Mouse (Mus musculus): Measurements from ENCODE around the gene Chd8. TPM values are rescaled to one million over a fixed set of nuclear protein-coding genes. Genes with fewer than 3 reads are reported as not detected.
A peak's percentile ranks its signal among the peaks of the same experiment; 100 is the strongest.

The Chd8 gene
- polyA plus RNA-seq, 1 experiment, result 20.0 TPM

DNA sequence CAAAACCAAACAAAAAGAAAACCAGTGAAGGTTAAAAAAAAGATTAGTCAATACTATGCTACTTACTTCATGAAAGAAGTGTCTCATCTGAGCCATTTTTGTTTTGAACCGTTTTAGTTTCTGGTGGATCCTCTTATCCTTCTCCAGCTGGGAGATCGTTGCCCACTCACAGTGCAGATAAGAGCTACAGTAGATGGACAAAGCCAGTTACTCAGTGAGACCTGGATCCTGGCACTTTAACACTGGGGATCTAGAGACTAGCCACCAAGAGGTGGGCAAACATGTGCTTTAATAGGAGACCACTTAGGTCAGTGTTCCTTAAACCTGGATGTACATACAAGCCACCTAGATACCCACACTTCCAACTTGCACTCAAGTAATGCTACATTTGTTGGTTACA lies 31.6 kb downstream of the Chd8 start:
- no peak for DNase-seq (ENCODE audit: low read depth, low spot score)
- 85% methylated on average over 2 of the region's 2 CpGs for WGBS

DNA sequence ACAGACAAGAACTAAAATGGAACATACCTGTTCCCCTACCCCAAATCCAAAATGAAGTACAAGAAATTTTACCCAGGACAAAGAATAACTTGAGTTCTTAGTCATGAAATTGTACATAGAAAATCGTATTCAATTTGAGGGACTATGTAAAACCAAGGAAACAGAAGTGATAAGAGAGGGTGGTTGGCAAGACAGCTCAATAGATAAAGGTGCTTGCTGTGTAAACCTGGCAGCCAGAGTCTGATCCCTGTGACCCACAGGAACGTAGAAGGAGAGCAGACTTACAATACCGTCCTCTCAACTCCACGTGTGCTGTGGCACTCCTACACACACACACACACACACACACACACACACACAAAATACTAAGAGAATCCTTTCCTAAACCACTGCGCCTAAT lies 40.3 kb downstream of the Chd8 start:
- WGBS, result 86% methylated on average over 5 of the region's 5 CpGs
- DNase-seq (ENCODE audit: low read depth, low spot score), result no peak

DNA sequence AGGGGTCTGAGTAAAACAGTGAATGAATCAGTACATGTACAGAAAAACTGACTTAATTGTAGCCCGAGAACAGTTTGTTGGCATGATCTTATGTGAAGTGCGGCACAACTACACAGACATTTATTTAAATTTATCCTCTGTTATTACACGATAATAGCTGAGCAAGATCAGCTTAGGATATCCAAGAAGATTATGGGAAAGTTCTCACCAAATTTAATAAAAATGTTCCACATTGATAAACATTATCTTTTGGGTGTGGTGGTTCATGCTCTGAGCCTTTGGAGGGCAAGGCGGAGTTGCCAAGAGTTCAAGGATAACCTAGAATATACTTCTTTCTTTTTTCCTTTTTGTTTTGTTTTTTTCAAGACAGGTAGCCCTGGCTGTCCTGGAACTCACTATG lies 58.2 kb downstream of the Chd8 start:
- DNase-seq (ENCODE audit: low read depth, low spot score), result no peak

DNA sequence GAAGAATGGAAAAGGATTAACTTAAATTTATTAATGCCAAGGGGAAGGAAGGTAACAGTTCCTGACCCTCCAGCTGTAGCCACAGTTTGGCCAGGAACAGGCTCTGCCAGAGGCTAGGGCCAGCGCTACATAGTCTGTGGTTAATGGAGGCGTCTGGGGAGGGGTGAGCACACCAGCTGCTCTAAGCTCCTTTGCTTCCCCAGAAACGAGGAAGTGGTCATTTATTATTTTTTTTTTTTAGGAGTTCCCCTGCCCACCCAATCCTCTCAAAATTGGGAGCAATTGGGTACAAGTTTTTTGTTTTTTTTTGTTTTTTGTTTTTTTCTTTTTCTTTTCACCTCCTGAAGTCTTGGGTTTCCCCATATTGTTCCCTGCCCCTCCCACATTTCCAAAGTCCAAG lies 59.4 kb downstream of the Chd8 start:
- WGBS, result 22% methylated on average over 3 of the region's 3 CpGs
- DNase-seq (ENCODE audit: low read depth, low spot score), result no peak

More for the DNA sequence above, 58.2 kb downstream of the Chd8 start:
- 87% methylated on average over 4 of the region's 4 CpGs for WGBS

DNA sequence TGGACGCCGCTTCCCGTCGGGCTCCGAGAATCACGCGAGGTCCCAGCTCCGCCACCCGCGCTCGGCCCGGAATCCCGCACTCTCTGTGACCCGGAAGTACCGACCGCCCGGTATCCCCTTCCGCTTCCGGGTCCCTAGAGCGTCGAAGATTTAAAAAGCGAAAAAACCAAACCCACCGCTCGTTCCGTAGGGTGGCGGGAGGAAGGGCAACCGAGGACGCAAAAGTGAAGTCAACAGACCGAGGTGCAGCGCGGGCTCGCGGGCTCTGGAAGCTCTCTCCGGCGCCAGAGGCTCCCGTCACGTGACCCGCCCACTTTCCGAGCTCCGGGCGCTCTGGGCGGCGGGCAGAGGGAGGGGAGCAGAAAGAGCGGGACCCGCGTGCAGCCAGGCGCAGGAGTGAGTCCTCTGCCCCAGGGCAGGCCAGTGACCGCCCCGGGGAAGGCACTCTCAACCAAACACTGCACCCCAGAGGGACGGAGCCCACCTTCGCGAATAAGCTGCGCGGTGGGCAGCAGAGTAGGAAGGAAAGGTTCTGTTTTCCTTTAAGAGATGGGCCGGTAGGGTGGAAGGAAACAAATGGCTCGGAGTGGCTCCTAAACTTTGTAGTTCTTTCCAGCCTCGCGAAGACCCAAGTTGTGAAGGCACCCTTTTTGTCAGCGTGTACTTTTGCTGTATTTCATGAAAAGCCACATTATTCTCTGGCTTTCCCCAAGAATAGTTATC lies 60.3 kb downstream of the Chd8 start, which contains the start of gene Supt16:
TSS of gene Supt16 (minus strand) at position 261 of the 723 bp plus-strand sequence.
- under 1% methylated on average over 59 of the region's 59 CpGs for WGBS
- peak; percentile 47 for DNase-seq (ENCODE audit: low read depth, low spot score)

DNA sequence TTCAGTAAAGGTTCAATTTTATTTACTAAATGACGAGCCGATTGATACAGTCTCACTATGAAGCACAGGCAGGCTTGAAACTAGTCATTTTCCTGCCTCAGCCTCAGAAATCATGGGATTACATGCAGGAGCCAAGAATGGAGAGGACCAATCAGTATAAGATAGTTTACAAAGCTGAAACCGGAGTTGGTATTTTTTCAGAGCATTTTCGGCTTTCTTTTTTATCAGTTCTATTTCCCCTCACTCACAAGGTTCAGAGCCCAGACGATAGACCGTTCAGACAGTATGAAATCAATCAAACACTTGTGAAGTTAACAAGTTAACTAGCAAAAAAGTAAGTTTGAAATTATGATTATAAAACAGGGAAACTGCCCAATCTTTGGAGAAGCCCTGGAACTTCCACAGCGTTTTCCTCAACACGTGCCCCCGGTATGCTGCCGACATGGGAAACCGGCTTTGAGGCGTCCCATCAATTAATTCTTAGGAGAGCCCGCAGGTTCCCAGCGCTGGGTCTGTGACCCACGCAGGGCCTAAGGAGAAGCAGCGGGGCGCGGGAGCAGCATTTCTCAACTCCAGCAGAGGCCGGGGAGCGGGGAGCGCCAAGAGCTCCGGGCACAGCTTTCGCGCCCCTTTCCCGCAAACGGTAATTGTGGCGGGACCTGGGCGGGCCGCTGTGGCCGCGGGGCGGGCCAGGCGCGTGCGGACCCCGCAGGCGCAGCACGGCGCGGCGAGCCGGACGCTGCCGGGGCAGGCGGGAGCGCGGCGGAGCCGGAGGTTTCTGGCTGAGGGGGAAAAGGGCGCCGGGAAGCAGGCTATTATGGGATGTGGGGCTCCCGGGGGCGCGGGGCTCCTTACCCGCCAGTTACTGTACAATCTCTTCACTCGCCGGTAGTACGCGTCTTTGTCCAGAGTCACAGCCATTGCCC lies 61.1 kb downstream of the Chd8 start:
- no peak for DNase-seq (ENCODE audit: low read depth, low spot score)
- WGBS, result under 1% methylated on average over 57 of the region's 59 CpGs

DNA sequence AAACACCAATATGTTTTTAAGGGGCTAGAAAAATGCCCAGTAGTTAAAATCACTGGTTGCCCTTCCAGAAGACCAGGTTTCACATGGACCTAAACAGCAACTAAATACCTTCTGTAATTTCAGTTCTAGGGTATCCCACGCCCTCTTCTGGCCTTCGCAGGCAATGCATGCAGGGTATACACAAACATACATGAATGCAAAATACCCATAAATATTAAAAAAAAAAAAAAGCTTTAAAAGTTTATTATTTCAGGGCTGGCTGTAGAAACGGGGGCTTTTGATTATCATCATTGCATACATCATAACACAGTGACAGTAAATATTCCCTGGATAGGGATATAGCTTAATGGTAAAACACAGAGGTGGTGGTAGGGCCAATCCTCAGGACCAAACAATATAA lies 61.9 kb downstream of the Chd8 start:
- DNase-seq (ENCODE audit: low read depth, low spot score), result peak; percentile 22

DNA sequence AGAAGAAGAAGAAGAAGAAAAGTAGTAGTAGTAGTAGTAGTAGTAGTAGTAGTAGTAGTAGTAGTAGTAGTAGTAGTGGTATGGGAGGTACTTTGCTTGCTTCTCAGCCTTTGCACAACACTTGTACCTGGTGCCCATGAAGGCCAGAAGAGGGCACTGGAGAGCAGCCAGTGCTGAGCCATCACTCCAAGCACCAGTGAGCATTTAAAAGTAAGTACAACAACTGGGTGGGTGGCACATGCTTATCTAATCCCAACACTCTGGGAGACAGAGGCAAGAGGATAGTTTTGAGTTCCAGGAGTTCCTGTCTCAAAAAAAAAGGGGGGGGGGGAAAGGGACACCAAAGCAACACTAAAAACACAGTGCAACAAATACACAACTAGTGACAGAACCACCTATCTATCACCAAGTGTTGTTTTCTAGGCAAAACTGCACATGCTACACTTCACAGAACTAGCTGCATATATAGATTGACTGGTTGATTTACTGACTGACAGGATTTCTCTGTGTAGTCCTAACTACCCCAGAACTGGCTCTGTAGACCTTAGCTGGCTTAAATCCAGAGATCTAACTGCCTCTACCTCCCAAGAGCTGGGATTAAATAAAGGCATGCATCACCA lies 66.7 kb downstream of the Chd8 start:
- peak; percentile 18 for DNase-seq (ENCODE audit: low read depth, low spot score)

More for the DNA sequence above, 61.9 kb downstream of the Chd8 start:
- WGBS, result 4% methylated on average over 3 of the region's 3 CpGs

DNA sequence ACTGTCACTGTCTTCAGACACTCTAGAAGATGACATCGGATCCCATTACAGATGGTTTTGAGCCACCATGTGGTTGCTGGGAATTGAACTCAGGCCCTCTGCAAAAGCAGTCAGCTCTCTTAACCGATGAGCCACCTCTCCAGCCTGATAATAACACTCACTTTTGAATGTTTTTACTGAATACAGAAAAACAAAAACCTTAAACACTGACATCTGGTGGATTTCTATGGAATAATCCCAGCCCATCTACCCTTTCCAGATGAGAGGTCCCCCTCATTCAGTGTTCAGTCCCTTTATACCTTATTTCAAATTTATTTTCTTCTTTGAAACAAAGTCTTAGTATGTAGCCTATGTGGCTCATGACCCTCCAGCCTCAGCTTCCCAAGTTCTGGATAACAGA lies 68.1 kb downstream of the Chd8 start:
- WGBS, result 62% methylated on average over 2 of the region's 2 CpGs

DNA sequence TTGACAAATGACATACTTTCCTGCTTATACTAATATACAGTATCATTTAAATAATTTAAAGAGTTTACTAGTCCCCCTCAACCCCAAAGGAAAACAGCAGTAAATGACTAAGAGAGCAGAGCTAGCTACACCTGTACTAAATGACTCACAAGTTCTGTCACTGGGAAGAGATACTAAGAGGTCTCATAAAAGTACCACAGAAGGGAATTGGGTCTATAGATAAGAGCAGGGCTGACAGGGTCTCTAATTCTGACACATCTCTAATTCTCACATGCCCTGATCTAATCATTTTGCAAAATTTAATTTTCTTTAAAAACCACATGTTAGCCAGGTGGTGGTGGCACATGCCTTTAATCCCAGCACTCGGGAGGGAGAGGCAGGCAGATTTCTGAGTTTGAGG lies 68.8 kb downstream of the Chd8 start:
- WGBS, result 83% methylated on average over 1 of the region's 1 CpGs
- DNase-seq (ENCODE audit: low read depth, low spot score), result no peak

More for the DNA sequence above, 68.1 kb downstream of the Chd8 start:
- DNase-seq (ENCODE audit: low read depth, low spot score), result no peak

DNA sequence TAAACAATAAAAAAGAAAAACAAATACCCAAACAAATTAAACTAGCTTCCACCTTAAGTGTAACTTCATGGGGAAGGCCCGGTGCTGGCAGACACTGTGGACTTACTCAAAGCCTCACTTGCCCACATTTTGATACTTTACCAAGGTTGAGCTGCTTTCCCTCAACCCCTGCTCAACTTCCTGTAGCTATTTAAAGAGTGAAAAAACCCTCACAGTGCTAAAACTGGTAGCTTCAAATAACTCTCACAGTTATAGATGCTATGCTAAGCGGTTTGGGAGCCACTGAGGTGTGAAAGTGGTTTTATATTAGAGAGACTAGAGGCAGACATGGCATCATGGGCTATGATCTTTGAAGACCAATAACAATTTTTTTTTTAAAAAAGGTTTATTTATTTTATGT lies 91.0 kb downstream of the Chd8 start:
- 78% methylated on average over 2 of the region's 2 CpGs for WGBS
- no peak for DNase-seq (ENCODE audit: low read depth, low spot score)

DNA sequence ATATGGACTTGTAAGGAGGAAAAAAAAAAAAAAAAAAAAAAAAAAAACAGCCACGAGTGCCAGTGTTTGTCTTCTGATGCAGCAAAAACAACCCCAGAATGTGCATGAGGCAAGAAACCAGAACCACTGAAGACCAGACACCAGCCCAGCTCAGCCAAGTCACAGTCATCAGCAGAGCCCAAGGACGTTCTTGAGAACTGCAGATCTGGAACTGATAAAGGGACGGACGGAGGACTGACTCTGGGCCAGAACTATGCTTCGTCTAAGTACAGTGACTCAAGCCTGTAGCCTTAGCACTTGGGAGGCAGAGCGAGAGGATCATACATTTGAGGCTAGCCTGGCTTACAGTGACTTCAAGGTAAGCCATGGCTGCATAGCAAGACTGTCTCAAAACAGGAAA lies 96.7 kb downstream of the Chd8 start:
- no peak for DNase-seq (ENCODE audit: low read depth, low spot score)
- 82% methylated on average over 6 of the region's 6 CpGs for WGBS

DNA sequence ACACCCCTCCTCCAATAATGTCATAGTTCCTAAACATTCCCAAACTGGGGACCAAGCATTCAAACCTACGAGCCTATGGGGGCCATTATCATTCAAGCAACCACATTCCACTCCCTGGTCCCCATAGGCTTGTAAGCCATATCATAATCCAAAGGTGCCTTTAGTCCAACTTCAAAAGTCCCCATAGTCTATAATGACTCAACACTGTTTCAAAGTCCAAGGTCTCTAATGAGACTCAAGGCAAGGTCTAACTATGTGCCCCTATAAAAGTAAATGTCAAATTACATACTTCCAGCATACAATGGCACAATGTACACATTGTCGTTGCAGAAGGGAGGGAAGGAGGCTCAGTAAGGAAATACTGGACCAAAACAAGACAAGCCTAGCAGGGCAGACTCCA lies 102.6 kb downstream of the Chd8 start:
- no peak for DNase-seq (ENCODE audit: low read depth, low spot score)
- 36% methylated on average over 2 of the region's 2 CpGs for WGBS

DNA sequence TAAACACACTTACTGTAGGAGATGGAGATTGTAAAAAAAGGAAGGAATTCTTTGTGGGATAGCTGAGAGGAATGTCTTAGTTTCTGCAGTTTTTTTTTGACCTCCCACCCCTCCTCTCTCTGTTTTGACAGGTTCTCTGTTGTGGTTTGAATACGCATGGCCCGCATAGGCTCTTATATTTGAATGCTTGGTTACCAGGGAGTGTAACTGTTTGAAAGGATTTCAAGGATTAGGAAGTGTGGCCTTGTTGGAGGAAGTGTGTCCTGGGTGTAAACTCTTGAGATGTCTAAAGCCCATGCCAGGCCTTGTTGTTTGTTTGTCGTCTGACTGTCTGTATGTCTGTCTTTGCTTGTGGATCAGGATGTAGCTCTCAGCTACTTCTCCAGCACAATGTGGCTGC lies 105.0 kb downstream of the Chd8 start:
- WGBS, result 61% methylated on average over 3 of the region's 3 CpGs

DNA sequence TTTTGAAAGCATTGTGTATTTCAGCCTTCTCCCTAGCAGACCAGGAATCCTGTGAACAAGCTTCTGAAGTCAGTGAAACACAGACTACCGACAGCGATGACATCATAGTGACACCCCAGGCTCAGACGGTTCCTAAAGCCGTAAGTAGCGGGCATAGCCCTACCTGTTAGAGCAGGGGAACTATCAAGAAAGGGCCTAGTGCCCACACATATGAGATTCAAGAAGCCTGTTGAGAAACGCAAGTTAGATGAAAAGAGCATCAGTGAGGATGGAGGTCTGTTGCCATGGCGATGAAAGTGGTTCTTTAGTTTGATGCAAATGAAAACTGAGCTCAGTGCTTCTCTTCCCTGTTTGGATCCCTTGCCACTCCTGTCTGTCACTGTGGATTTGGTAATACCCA lies 105.4 kb downstream of the Chd8 start:
- no peak for DNase-seq (ENCODE audit: low read depth, low spot score)
- WGBS, result 46% methylated on average over 7 of the region's 7 CpGs

More for the DNA sequence above, 105.0 kb downstream of the Chd8 start:
- DNase-seq (ENCODE audit: low read depth, low spot score), result no peak

DNA sequence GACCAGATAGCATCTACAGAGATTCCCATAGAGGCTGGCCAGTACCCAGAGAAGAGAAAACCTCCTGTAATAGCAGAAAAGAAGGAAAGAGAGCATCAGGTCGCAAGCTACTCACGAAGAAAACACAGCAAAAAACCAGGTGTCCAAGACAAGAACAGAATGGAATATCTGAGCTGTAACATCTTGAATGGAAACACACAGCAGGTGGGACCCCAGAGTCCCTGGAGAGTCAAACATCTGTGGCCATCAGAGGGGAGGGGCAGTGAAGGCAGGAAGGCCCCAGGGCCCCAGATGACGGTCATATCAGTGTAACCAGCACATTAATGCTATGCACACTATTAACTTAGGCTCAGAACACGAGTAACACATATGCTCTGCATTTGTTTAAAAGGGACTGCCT lies 107.7 kb downstream of the Chd8 start:
- WGBS, result 66% methylated on average over 4 of the region's 4 CpGs
- no peak for DNase-seq (ENCODE audit: low read depth, low spot score)

Other genes starting within 250 kb of the Chd8 start
- gene Tmem253, start 242.1 kb downstream of the Chd8 start, polyA plus RNA-seq (2012; rRNA removed), result 73.8 and 101 TPM in 2 replicates
- 39.7 and 54.2 TPM in 2 replicates for gene Zfp219, start 237.0 kb downstream of the Chd8 start, polyA plus RNA-seq (2012; rRNA removed)
- not detected in 2 replicates for gene Olfr221, start 215.3 kb downstream of the Chd8 start, polyA plus RNA-seq (2012; rRNA removed)
- 83.7 and 86.7 TPM in 2 replicates for gene Hnrnpc, start 153.8 kb downstream of the Chd8 start, polyA plus RNA-seq (2012; rRNA removed)
- 0.84 and 1.6 TPM in 2 replicates for gene Rpgrip1, start 147.1 kb downstream of the Chd8 start, polyA plus RNA-seq (2012; rRNA removed)
- gene Supt16, start 60.4 kb downstream of the Chd8 start, polyA plus RNA-seq (2012; rRNA removed), result 10.9 and 11.5 TPM in 2 replicates
- gene Tox4, start 21.4 kb upstream of the Chd8 start, polyA plus RNA-seq (2012; rRNA removed), result 21.6 and 28.6 TPM in 2 replicates
- 3.6 and 4.8 TPM in 2 replicates for gene Rab2b, start 21.8 kb upstream of the Chd8 start, polyA plus RNA-seq (2012; rRNA removed)
- gene Mettl3, start 47.3 kb upstream of the Chd8 start, polyA plus RNA-seq (2012; rRNA removed), result 14.1 and 14.4 TPM in 2 replicates
- gene Sall2, start 71.0 kb upstream of the Chd8 start, polyA plus RNA-seq (2012; rRNA removed), result 1.0 and 1.7 TPM in 2 replicates
- not detected in 2 replicates for gene Olfr1513, start 98.6 kb upstream of the Chd8 start, polyA plus RNA-seq (2012; rRNA removed)
- not detected in 2 replicates for gene Olfr1512, start 121.4 kb upstream of the Chd8 start, polyA plus RNA-seq (2012; rRNA removed)
- gene Olfr1511, start 139.6 kb upstream of the Chd8 start, polyA plus RNA-seq (2012; rRNA removed), result not detected in 2 replicates
- gene Olfr1510, start 156.6 kb upstream of the Chd8 start, polyA plus RNA-seq (2012; rRNA removed), result not detected in 2 replicates
- not detected in 2 replicates for gene Olfr1509, start 185.2 kb upstream of the Chd8 start, polyA plus RNA-seq (2012; rRNA removed)
- gene Olfr1508, start 209.7 kb upstream of the Chd8 start, polyA plus RNA-seq (2012; rRNA removed), result not detected in 2 replicates
- not detected in 2 replicates for gene Olfr1507, start 238.0 kb upstream of the Chd8 start, polyA plus RNA-seq (2012; rRNA removed)